Mouse (Mus musculus) MEL (cell line): ENCODE measurements around the gene Tnfsf14.

ENCODE experiments used
- CTCF ChIP-seq, 3 experiments: IDR thresholded peaks in 2 of 3; conservative IDR thresholded peaks in 1 of 3; 2 replicates each; pipeline ENCODE4 v1.5.1; 2011 to 2012; ENCODE audit warnings: low read length in 3 of 3, low read depth in 2 of 3, mild to moderate bottlenecking in 2 of 3, improper control_type of control experiment in 1 of 3, inconsistent platforms in 1 of 3, mixed read lengths in 1 of 3, moderate library complexity in 1 of 3; ENCODE audit not compliant: control insufficient read depth in 1 of 3, insufficient read depth in 1 of 3, poor library complexity in 1 of 3, severe bottlenecking in 1 of 3
- HCFC1 ChIP-seq: IDR thresholded peaks from 2 replicates; pipeline ENCODE4 v1.6.1; 2012; ENCODE audit warnings: low read depth, mild to moderate bottlenecking, inconsistent platforms, low read length, improper control_type of control experiment, moderate library complexity
- MAX ChIP-seq: IDR thresholded peaks from 2 replicates; pipeline ENCODE4 v1.6.1; 2011; ENCODE audit warnings: low read length, improper control_type of control experiment
- MYB ChIP-seq: IDR thresholded peaks from 2 replicates; pipeline ENCODE4 v1.6.1; 2011; ENCODE audit warnings: mild to moderate bottlenecking, low read depth, low read length, improper control_type of control experiment
- NELFE ChIP-seq: IDR thresholded peaks from 2 replicates; pipeline ENCODE4 v1.6.1; 2011; ENCODE audit warnings: low read depth, low read length, improper control_type of control experiment
- POLR2A ChIP-seq, 2 experiments: IDR thresholded peaks; 2 replicates each; pipeline ENCODE4 v1.6.1; 2011 to 2012; ENCODE audit warnings: low read length in 2 of 2, mild to moderate bottlenecking in 2 of 2, control low read depth in 1 of 2, improper control_type of control experiment in 1 of 2, low read depth in 1 of 2, moderate library complexity in 1 of 2; ENCODE audit not compliant: control insufficient read depth in 1 of 2, insufficient read depth in 1 of 2, poor library complexity in 1 of 2
- POLR2AphosphoS5 ChIP-seq: IDR thresholded peaks from 2 replicates; pipeline ENCODE4 v1.6.1; 2012; ENCODE audit warnings: low read depth, borderline replicate concordance, mild to moderate bottlenecking, inconsistent platforms, low read length, moderate library complexity, mixed read lengths
- ZKSCAN1 ChIP-seq: IDR thresholded peaks from 2 replicates; pipeline ENCODE4 v1.6.1; 2012; ENCODE audit warnings: low read depth, mild to moderate bottlenecking, inconsistent platforms, low read length, improper control_type of control experiment, moderate library complexity
- ZMIZ1 ChIP-seq: IDR thresholded peaks from 2 replicates; pipeline ENCODE4 v1.6.1; 2012; ENCODE audit warnings: low read depth, mild to moderate bottlenecking, inconsistent platforms, low read length, improper control_type of control experiment, moderate library complexity

DNA sequence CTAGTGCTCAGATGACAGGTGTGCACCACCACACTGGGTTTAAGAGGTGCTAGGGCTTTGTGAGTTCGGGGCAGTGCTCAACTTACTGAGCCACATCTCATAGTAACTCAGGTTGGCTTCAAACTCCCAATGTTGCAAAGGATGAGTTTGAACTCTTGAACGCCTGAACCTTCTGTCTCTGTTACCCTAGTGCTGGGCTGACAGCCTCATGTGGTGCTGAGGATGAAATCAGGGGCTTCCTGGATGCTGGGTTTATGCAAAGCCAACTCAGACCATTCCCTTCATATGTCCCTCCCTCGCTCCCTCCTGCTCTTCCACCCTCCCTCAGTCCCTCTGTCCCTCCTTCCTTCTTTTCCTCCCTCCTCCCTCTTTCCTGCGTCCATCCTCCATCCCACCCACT is 45.6 kb downstream of the Tnfsf14 start:
- TF ChIP-seq CTCF (IDR thresholded peaks at IDR 0.05 in 2 of 3, conservative IDR thresholded peaks at IDR 0.05 in 1 of 3; ENCODE audit: control insufficient read depth in 1 of 3, insufficient read depth in 1 of 3, low read depth in 2 of 3, low read length in 3 of 3, poor library complexity in 1 of 3, severe bottlenecking in 1 of 3) (no peak), MYB (no peak), ZKSCAN1 (no peak), MAX (no peak), POLR2AphosphoS5 (no peak), POLR2A (IDR thresholded peaks at IDR 0.05; ENCODE audit: control insufficient read depth in 1 of 2, insufficient read depth in 1 of 2, low read depth in 1 of 2, low read length in 2 of 2, poor library complexity in 1 of 2) (no peak), HCFC1 (no peak), ZMIZ1 (no peak), NELFE (no peak)
